Mouse (Mus musculus): ENCODE data around the gene Plekhh3. TPM values are rescaled to one million over a fixed set of nuclear protein-coding genes. Genes with fewer than 3 reads are reported as not detected.

Gene Plekhh3
- total and polyA plus RNA-seq, 2 experiments from 2014 or later = 10.6 to 23.2 TPM

DNA sequence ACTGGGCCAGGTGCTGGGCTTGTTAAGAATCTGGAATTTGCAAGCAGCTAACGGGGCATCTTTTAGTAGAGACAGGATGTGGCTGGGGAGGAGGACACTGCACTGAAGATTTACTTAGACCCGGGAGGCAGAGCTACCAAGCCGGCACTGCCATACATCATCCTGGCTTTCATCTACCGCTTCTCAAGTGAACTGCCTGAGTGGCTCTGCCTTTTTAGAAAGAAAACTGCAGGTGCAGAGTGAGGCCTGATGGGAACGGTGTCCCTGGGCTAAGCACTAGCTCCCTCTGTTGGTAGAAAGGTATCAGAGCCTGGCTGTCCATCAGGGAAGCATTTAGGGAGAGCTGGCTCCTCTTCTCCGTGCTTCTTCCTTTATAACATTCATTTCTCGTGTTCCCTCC is 29.8 kb upstream of the Plekhh3 start:
- no peaks in the 10 kb centered on the region for H3K4me1 ChIP-seq (ENCODE audit: control insufficient read depth, insufficient read depth)
- no peak overlapping the region for H3K9ac ChIP-seq (replicated peaks; ENCODE audit: low read depth, low read length)
- no peak overlapping the region for H3K4me2 ChIP-seq (ENCODE audit: low read depth, low read length)
- ATAC-seq (ENCODE audit: insufficient read depth, low read depth) = no peak; the same call in 1 of the 2 replicates
- H3K4me3 ChIP-seq (ENCODE audit: low read depth, low read length) = no peak overlapping the region
- no peaks in the 10 kb centered on the region for H3K9me3 ChIP-seq (replicated peaks; ENCODE audit: control insufficient read depth, low read length)
- H3K36me3 ChIP-seq (replicated peaks; ENCODE audit: control insufficient read depth, insufficient read depth, low read length) = peaks cover 82% of the 10 kb centered on the region
- peak; percentile 70 for DNase-seq (ENCODE audit: low spot score)
- no peak overlapping the region for H3K27ac ChIP-seq (ENCODE audit: low read depth)
- WGBS = 23% methylated on average over 7 of the region's 7 CpGs
- no peaks in the 10 kb centered on the region for H3K27me3 ChIP-seq (ENCODE audit: control insufficient read depth, insufficient read depth, low read length)
- TF ChIP-seq CTCF (IDR thresholded peaks at IDR 0.05; ENCODE audit: low read depth) (peak; percentile 77), EP300 (IDR thresholded peaks at IDR 0.05; ENCODE audit: low read depth) (no peak)

DNA sequence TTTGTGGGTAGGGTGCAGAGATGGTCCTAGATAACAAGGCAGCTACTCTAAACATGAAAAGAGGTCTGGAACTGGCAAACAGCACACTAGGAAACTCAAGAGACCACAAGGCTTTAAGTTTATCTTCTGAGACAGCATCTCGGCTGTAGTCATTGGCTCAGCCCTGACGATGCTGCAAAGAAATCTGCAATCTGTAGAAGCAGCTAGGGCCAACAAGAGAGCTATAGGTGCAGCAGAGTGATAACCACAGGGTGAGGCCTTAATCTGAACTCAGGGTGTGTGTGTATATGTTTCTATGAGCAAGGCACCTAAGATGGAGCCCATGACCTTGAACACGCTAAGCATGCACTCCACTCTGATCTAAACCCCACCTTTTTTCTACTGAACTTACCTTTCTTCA is 28.4 kb upstream of the Plekhh3 start:
- TF ChIP-seq EP300 (IDR thresholded peaks at IDR 0.05; ENCODE audit: low read depth) (no peak), CTCF (IDR thresholded peaks at IDR 0.05; ENCODE audit: low read depth) (no peak)
- DNase-seq (ENCODE audit: low spot score) (no peak), ATAC-seq (ENCODE audit: insufficient read depth, low read depth) (no peak)
- H3K9me3 ChIP-seq (replicated peaks; ENCODE audit: control insufficient read depth, low read length) = no peaks in the 10 kb centered on the region
- no peak overlapping the region for H3K9ac ChIP-seq (replicated peaks; ENCODE audit: low read depth, low read length)
- H3K4me1 ChIP-seq (ENCODE audit: control insufficient read depth, insufficient read depth) = peaks cover 2% of the 10 kb centered on the region; the same call in 1 of the 2 replicates
- no peaks in the 10 kb centered on the region for H3K27me3 ChIP-seq (ENCODE audit: control insufficient read depth, insufficient read depth, low read length)
- no peak overlapping the region for H3K27ac ChIP-seq (ENCODE audit: low read depth)
- peaks cover 79% of the 10 kb centered on the region for H3K36me3 ChIP-seq (replicated peaks; ENCODE audit: control insufficient read depth, insufficient read depth, low read length)
- H3K4me2 ChIP-seq (ENCODE audit: low read depth, low read length) = no peak overlapping the region
- 94% methylated on average over 3 of the region's 3 CpGs for WGBS
- no peak overlapping the region for H3K4me3 ChIP-seq (ENCODE audit: low read depth, low read length)

DNA sequence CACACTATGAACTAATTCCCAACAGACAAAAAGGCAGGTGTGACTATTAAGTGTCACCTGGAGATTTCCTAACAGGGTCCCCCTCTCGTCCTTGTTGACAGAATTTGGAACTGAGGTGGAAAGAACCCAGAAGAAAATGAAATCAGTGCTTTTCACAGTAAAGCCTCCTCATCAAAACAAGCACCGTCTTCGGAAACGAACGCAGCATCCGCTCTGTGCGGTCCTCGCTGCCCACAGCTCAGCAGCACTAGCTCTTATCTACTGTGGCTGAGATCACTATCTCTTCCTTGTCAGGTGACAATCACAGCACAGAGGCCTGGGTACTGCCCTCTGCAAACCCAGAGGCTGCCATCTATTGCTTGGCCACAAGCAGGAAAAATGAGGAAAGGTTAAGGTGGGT is 25.0 kb upstream of the Plekhh3 start:
- peaks cover 63% of the 10 kb centered on the region for H3K36me3 ChIP-seq (replicated peaks; ENCODE audit: control insufficient read depth, insufficient read depth, low read length)

DNA sequence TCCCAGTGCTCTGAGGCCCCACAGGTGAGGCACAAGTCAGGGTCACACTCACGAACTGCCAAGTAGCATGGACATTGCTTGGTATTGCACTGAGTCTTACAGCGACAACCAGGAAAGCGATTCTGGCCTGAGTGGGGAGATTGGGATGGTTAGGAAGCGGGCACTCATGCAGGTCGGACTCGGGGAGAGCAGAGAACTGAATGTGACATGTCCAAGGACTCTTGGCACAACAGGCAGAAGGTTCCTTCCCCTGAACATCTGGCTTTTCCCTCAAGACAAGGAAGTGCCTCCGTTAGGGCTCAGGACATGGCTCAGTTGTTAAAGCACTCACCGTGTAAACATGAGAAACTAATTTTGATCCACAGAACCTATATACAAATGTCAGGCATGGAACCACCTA is 24.4 kb upstream of the Plekhh3 start:
- Histone ChIP-seq H3K4me1 (ENCODE audit: control insufficient read depth, insufficient read depth) (peaks cover 25% of the 10 kb centered on the region), H3K9me3 (replicated peaks; ENCODE audit: control insufficient read depth, low read length) (no peaks in the 10 kb centered on the region), H3K9ac (replicated peaks; ENCODE audit: low read depth, low read length) (no peak overlapping the region), H3K27me3 (ENCODE audit: control insufficient read depth, insufficient read depth, low read length) (no peaks in the 10 kb centered on the region), H3K4me3 (ENCODE audit: low read depth, low read length) (no peak overlapping the region), H3K27ac (ENCODE audit: low read depth) (no peak overlapping the region), H3K4me2 (ENCODE audit: low read depth, low read length) (no peak overlapping the region), H3K36me3 (replicated peaks; ENCODE audit: control insufficient read depth, insufficient read depth, low read length) (peaks cover 58% of the 10 kb centered on the region)
- DNase-seq (ENCODE audit: low spot score) = no peak
- WGBS = 79% methylated on average over 8 of the region's 8 CpGs
- no peak for TF ChIP-seq EP300 (IDR thresholded peaks at IDR 0.05; ENCODE audit: low read depth)
- no peak for TF ChIP-seq CTCF (IDR thresholded peaks at IDR 0.05; ENCODE audit: low read depth)
- no peak for ATAC-seq (ENCODE audit: insufficient read depth, low read depth)

More for the DNA sequence above, 25.0 kb upstream of the Plekhh3 start:
- Histone ChIP-seq H3K27ac (ENCODE audit: low read depth) (no peak overlapping the region), H3K4me3 (ENCODE audit: low read depth, low read length) (no peak overlapping the region), H3K4me1 (ENCODE audit: control insufficient read depth, insufficient read depth) (peaks cover 19% of the 10 kb centered on the region), H3K9ac (replicated peaks; ENCODE audit: low read depth, low read length) (no peak overlapping the region), H3K9me3 (replicated peaks; ENCODE audit: control insufficient read depth, low read length) (no peaks in the 10 kb centered on the region), H3K27me3 (ENCODE audit: control insufficient read depth, insufficient read depth, low read length) (no peaks in the 10 kb centered on the region), H3K4me2 (ENCODE audit: low read depth, low read length) (no peak overlapping the region)
- no peak for TF ChIP-seq EP300 (IDR thresholded peaks at IDR 0.05; ENCODE audit: low read depth)
- no peak for TF ChIP-seq CTCF (IDR thresholded peaks at IDR 0.05; ENCODE audit: low read depth)
- no peak for ATAC-seq (ENCODE audit: insufficient read depth, low read depth)
- WGBS = 88% methylated on average over 8 of the region's 8 CpGs
- DNase-seq (ENCODE audit: low spot score) = no peak

DNA sequence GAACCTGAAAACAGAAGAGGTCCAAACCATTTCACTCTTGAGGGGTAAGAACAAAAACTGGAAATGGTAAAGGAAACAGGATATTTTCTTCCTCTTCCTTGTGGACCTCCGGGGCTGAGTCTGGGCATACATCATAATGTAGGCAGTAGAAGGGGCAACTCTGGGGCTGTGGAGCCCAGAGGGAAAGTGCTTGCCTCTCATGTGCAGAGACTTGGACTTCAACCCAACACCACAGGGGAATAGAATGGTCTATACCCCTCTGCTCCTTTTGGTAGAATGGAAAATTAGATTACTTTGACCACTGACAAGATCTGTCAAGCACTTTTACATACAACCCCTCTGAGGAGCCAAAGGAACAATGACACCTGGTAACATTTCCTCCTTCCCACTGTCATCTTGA is 23.9 kb upstream of the Plekhh3 start:
- no peak overlapping the region for H3K9ac ChIP-seq (replicated peaks; ENCODE audit: low read depth, low read length)
- H3K4me1 ChIP-seq (ENCODE audit: control insufficient read depth, insufficient read depth) = peaks cover 30% of the 10 kb centered on the region
- peaks cover 54% of the 10 kb centered on the region for H3K36me3 ChIP-seq (replicated peaks; ENCODE audit: control insufficient read depth, insufficient read depth, low read length)
- H3K27ac ChIP-seq (ENCODE audit: low read depth) = no peak overlapping the region
- H3K9me3 ChIP-seq (replicated peaks; ENCODE audit: control insufficient read depth, low read length) = no peaks in the 10 kb centered on the region
- H3K4me2 ChIP-seq (ENCODE audit: low read depth, low read length) = no peak overlapping the region
- TF ChIP-seq EP300 (IDR thresholded peaks at IDR 0.05; ENCODE audit: low read depth) = no peak
- no peak for TF ChIP-seq CTCF (IDR thresholded peaks at IDR 0.05; ENCODE audit: low read depth)
- 53% methylated on average over 1 of the region's 1 CpGs for WGBS
- H3K4me3 ChIP-seq (ENCODE audit: low read depth, low read length) = no peak overlapping the region
- no peaks in the 10 kb centered on the region for H3K27me3 ChIP-seq (ENCODE audit: control insufficient read depth, insufficient read depth, low read length)
- no peak for ATAC-seq (ENCODE audit: insufficient read depth, low read depth)
- no peak for DNase-seq (ENCODE audit: low spot score)

DNA sequence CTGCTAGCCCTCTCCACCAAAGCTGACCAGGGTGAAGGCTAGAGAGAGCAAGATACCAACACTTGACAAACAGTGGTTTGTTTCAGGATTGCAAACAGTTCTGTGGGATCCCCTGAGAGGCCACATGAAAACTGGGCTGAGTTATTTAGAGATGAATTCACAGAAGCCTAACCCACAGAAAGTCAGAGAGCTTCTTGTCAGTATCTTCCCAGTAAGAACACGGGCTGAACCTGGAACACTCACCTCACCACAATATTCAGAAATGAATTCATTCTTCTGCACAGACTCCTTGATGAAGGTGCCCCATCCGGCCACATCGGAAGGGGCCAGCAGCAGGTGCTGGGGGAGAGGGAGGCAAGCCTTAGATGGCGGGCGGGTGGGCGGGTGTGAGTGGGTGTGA is 23.5 kb upstream of the Plekhh3 start:
- H3K27ac ChIP-seq (ENCODE audit: low read depth) = no peak overlapping the region
- 72% methylated on average over 6 of the region's 6 CpGs for WGBS

More for the DNA sequence above, 23.5 kb upstream of the Plekhh3 start:
- Histone ChIP-seq H3K27me3 (ENCODE audit: control insufficient read depth, insufficient read depth, low read length) (no peaks in the 10 kb centered on the region), H3K4me3 (ENCODE audit: low read depth, low read length) (no peak overlapping the region), H3K4me1 (ENCODE audit: control insufficient read depth, insufficient read depth) (peaks cover 32% of the 10 kb centered on the region), H3K9me3 (replicated peaks; ENCODE audit: control insufficient read depth, low read length) (no peaks in the 10 kb centered on the region), H3K36me3 (replicated peaks; ENCODE audit: control insufficient read depth, insufficient read depth, low read length) (peaks cover 49% of the 10 kb centered on the region), H3K4me2 (ENCODE audit: low read depth, low read length) (no peak overlapping the region), H3K9ac (replicated peaks; ENCODE audit: low read depth, low read length) (no peak overlapping the region)
- TF ChIP-seq CTCF (IDR thresholded peaks at IDR 0.05; ENCODE audit: low read depth) (no peak), EP300 (IDR thresholded peaks at IDR 0.05; ENCODE audit: low read depth) (no peak)
- ATAC-seq (ENCODE audit: insufficient read depth, low read depth) (no peak), DNase-seq (ENCODE audit: low spot score) (no peak)
